In the genomic region with DNA sequence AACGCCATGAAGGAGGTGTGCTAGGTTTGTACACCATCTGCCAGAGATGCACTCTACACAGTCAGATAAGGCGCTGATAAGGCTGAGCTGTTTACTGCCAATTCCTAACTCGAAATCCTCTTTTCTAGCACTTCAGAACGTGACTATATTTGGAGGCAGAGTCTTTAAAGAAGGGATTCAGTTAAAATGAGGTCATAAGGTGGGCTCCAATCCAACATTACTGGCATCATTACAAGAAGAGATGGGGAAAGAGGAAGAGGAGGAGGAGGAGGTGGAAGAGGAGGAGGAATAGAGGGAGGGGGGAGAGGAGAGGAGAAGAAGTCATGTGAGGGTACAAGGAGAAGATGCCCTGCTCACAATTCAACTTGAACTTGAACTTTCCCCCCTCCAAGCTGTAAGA, we compare ENCODE assay signal across 16 mouse cellular contexts.
"Had no signal": no experiment of that assay in that cellular context is flagged by ENCODE, and none has a peak within 500 bp of the region (broad histone marks: within the 10 kb centered on the region; RNA-seq: fewer than 3 reads in every experiment).

No protein-coding gene starts in this region.

- H3K9me3 ChIP-seq: lung, embryonic 15.5 days; midbrain, embryonic 12.5 days; neural tube, embryonic 13.5 days had no signal

- H3K4me3 ChIP-seq: layer of hippocampus, adult 2 months; limb, embryonic 13.5 days; lung, embryonic 15.5 days; midbrain, embryonic 12.5 days; neural tube, embryonic 13.5 days had no signal

- ATAC-seq: midbrain, embryonic 16.5 days had no signal

- H3K9ac ChIP-seq: limb, embryonic 13.5 days; liver, embryonic 14.5 days; lung, embryonic 15.5 days; midbrain, embryonic 12.5 days; neural tube, embryonic 13.5 days had no signal

- DNase-seq: kidney, adult 11 months; kidney, adult 9 months; kidney, postnatal 10 days; kidney, postnatal 4 days; left cerebral cortex, postnatal 4 days; right cerebral cortex, postnatal 4 days; spleen, adult 18-20 months; thymus, adult 18-20 months; thymus, postnatal 14 days had no signal

- H3K27ac ChIP-seq: layer of hippocampus, adult 2 months; limb, embryonic 13.5 days; liver, embryonic 14.5 days; lung, embryonic 15.5 days; midbrain, embryonic 12.5 days; neural tube, embryonic 13.5 days had no signal

- H3K4me2 ChIP-seq: limb, embryonic 13.5 days; lung, embryonic 15.5 days; midbrain, embryonic 12.5 days; neural tube, embryonic 13.5 days had no signal

- H3K4me1 ChIP-seq: limb, embryonic 13.5 days; midbrain, embryonic 12.5 days had no signal

- H3K27me3 ChIP-seq: limb, embryonic 13.5 days; lung, embryonic 15.5 days; midbrain, embryonic 12.5 days; neural tube, embryonic 13.5 days had no signal

- H3K36me3 ChIP-seq: limb, embryonic 13.5 days; lung, embryonic 15.5 days; midbrain, embryonic 12.5 days; neural tube, embryonic 13.5 days had no signal
